In the genomic region with DNA sequence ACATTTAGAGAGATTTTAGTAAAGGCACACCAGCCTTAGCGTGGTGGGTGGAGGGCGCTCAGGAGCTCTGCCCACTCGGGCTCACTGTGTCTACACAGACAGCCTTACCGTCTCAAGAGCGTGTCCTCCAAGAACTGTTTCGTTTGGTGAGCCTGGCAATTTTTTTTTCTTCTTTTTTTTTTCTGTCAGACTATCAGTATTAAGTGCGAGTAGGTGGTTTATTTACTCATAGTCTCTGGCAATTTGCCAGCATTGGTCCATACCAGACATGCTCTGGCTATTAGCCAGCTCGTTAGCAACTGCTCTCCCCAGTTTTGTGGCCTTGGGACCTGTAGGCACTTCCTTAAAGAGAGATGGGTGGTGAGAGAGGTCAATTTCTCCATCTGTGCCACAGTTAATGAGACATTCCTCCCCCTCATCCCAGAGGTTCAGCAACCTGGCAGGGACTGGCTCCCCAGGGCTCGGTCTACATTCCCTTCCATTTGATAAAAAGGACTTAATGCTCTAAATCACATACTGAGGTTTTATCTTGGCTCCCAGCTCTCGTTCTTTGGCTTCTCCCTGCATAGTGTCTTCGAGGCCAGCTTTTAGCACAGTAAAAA, we compare ENCODE assay signal across 9 mouse cellular contexts.
DNase-seq lines count a peak whose midpoint lies in the region; ATAC-seq and TF ChIP-seq lines count a peak whose summit lies in the region.
"Had no signal": no experiment of that assay in that cellular context is flagged by ENCODE, and none has a peak within 500 bp of the region (broad histone marks: within the 10 kb centered on the region; RNA-seq: fewer than 3 reads in every experiment).

No protein-coding gene starts in this region.

- intact Hi-C loops in gastrocnemius, adult 2 months (cut with DNase I), result loop anchor here (5.0 to 10.0 kb wide), 2 partner anchors 192 to 259 kb away; a partner anchor contains a TSS
- intact Hi-C loops in gastrocnemius, postnatal 36 days (cut with DNase I), result loop anchor here (10.0 kb wide), 1 partner anchor 259 kb away; no protein-coding TSS in a partner anchor

- no peak overlapping the region for H3K27ac ChIP-seq in gastrocnemius, adult 2 months
- peak overlapping the region; percentile 51 for H3K27ac ChIP-seq in limb, embryonic 12.5 days
- H3K27ac ChIP-seq: embryonic facial prominence, embryonic 15.5 days had no signal

- peak; percentile 40; the same call in 1 of the 2 replicates for ATAC-seq in limb, embryonic 12.5 days (ENCODE audit: insufficient number of reproducible peaks, insufficient read depth, low FRiP score, low TSS enrichment, low read depth)

- no peak overlapping the region for H3K9ac ChIP-seq in limb, embryonic 12.5 days (replicated peaks)
- H3K9ac ChIP-seq: embryonic facial prominence, embryonic 15.5 days had no signal

- no peaks in the 10 kb centered on the region for H3K9me3 ChIP-seq in limb, embryonic 12.5 days
- H3K9me3 ChIP-seq: embryonic facial prominence, embryonic 15.5 days had no signal

- no peaks in the 10 kb centered on the region for H3K27me3 ChIP-seq in limb, embryonic 12.5 days
- H3K27me3 ChIP-seq: embryonic facial prominence, embryonic 15.5 days had no signal

- no peaks in the 10 kb centered on the region for H3K36me3 ChIP-seq in limb, embryonic 12.5 days
- H3K36me3 ChIP-seq: embryonic facial prominence, embryonic 15.5 days had no signal

- DNase-seq in gastrocnemius, adult 2 months, result peak; percentile 37
- no peak for DNase-seq in gastrocnemius, postnatal 36 days
- peak; percentile 96 for DNase-seq in Muller cell, postnatal 12 days (ENCODE audit: inconsistent ontology term)
- peak; percentile 76 for DNase-seq in forelimb bud, embryonic 11.5 days (ENCODE audit: low read depth, low spot score)
- DNase-seq in thymus, postnatal 36 days, result no peak
- no peak for DNase-seq in T-cell, adult 2 months (ENCODE audit: low spot score)
- DNase-seq in layer of hippocampus, adult 9-10 months (ENCODE audit: low spot score), result no peak

- H3K4me3 ChIP-seq in gastrocnemius, adult 2 months, result no peak overlapping the region
- H3K4me3 ChIP-seq in limb, embryonic 12.5 days (replicated peaks), result no peak overlapping the region
- H3K4me3 ChIP-seq: embryonic facial prominence, embryonic 15.5 days had no signal

- peaks cover 24% of the 10 kb centered on the region for H3K4me1 ChIP-seq in limb, embryonic 12.5 days (replicated peaks)

- H3K4me2 ChIP-seq in limb, embryonic 12.5 days, result no peak overlapping the region
- H3K4me2 ChIP-seq: embryonic facial prominence, embryonic 15.5 days had no signal

- WGBS in limb, embryonic 12.5 days, result 42% methylated on average over 11 of the region's 11 CpGs

- no peak for TF ChIP-seq CTCF in gastrocnemius, adult 2 months (IDR thresholded peaks at IDR 0.05)

Comparison
In these comparisons a context has a peak if more than half of its experiments do, and no peak if none do; other contexts are left out.
1. DNase-seq: peak in gastrocnemius, adult 2 months (single experiment), Muller cell, postnatal 12 days (single experiment) and forelimb bud, embryonic 11.5 days (single experiment); none in gastrocnemius, postnatal 36 days (0 of 2), thymus, postnatal 36 days (0 of 2), T-cell, adult 2 months (single experiment) and layer of hippocampus, adult 9-10 months (single experiment).